ENCODE assay signal across 8 mouse cellular contexts in genomic region chr1:88700961-88701861, GRCm38 (mm10). TPM values are rescaled to one million over a fixed set of nuclear protein-coding genes. Genes with fewer than 3 reads are reported as not detected.
DNase-seq lines count a peak whose midpoint lies in the region; ATAC-seq and TF ChIP-seq lines count a peak whose summit lies in the region.

No protein-coding gene starts in this region.

- peak overlapping the region; percentile 69 for H3K4me3 ChIP-seq in liver, postnatal 0 days (ENCODE audit: low read depth, low read length)
- H3K4me3 ChIP-seq in neural tube, embryonic 12.5 days, result peak overlapping the region; percentile 99

- peaks cover 27% of the 10 kb centered on the region for H3K27me3 ChIP-seq in liver, postnatal 0 days (ENCODE audit: insufficient read depth, low read length)
- H3K27me3 ChIP-seq in neural tube, embryonic 12.5 days (replicated peaks), result no peaks in the 10 kb centered on the region

- WGBS in liver, postnatal 0 days (ENCODE audit: insufficient replicate concordance), result under 1% methylated on average over 78 of the region's 78 CpGs
- under 1% methylated on average over 78 of the region's 78 CpGs for WGBS in neural tube, embryonic 12.5 days

- H3K27ac ChIP-seq in liver, postnatal 0 days (ENCODE audit: low read depth), result peak overlapping the region; percentile 77
- peak overlapping the region; percentile 96 for H3K27ac ChIP-seq in neural tube, embryonic 12.5 days

- no peak for TF ChIP-seq EP300 in liver, postnatal 0 days (IDR thresholded peaks at IDR 0.05; ENCODE audit: low read depth)

- peak overlapping the region; percentile 67 for H3K9ac ChIP-seq in liver, postnatal 0 days (replicated peaks)
- peak overlapping the region; percentile 98 for H3K9ac ChIP-seq in neural tube, embryonic 12.5 days

- no peak for TF ChIP-seq CTCF in liver, postnatal 0 days (IDR thresholded peaks at IDR 0.05; ENCODE audit: low read depth)

- no peaks in the 10 kb centered on the region for H3K36me3 ChIP-seq in liver, postnatal 0 days (replicated peaks; ENCODE audit: insufficient read depth, low read length)
- peaks cover 11% of the 10 kb centered on the region for H3K36me3 ChIP-seq in neural tube, embryonic 12.5 days

- peak; percentile 35 to 64 for DNase-seq in left cerebral cortex, adult 18-20 months (ENCODE audit: low spot score in 2 of 2)
- DNase-seq in left cerebral cortex, adult 9 months (ENCODE audit: low spot score in 2 of 2), result no peak
- DNase-seq in cerebellum, postnatal 36 days, result peak; percentile 46 to 56
- peak; percentile 21 for DNase-seq in heart, adult 8-10 months (ENCODE audit: low spot score)
- DNase-seq in kidney, adult 9 months, result peak; percentile 28
- peak; percentile 29 for DNase-seq in liver, postnatal 0 days
- peak; percentile 70 for DNase-seq in thymus, postnatal 25 days

- H3K4me2 ChIP-seq in liver, postnatal 0 days (ENCODE audit: low read depth, low read length), result peak overlapping the region; percentile 92
- H3K4me2 ChIP-seq in neural tube, embryonic 12.5 days (replicated peaks), result peak overlapping the region; percentile 69

- peak; percentile 26; the same call in 1 of the 2 replicates for ATAC-seq in liver, postnatal 0 days
- ATAC-seq in neural tube, embryonic 12.5 days (ENCODE audit: low FRiP score, low read depth), result peak; percentile 35

- H3K4me1 ChIP-seq in liver, postnatal 0 days (ENCODE audit: insufficient read depth), result peaks cover 5% of the 10 kb centered on the region; the same call in 1 of the 2 replicates
- H3K4me1 ChIP-seq in neural tube, embryonic 12.5 days, result peaks cover 28% of the 10 kb centered on the region

- H3K9me3 ChIP-seq in liver, postnatal 0 days (ENCODE audit: low read length), result no peaks in the 10 kb centered on the region
- no peaks in the 10 kb centered on the region for H3K9me3 ChIP-seq in neural tube, embryonic 12.5 days

RNA-seq across cellular contexts. Expression of gene Arl4c, which starts 0.8 kb away (rescaled TPM):
- 10 to 100 TPM; 37.8 to 40.1 TPM for total RNA-seq in left cerebral cortex, adult 18-20 months (2021)
- total RNA-seq in heart, adult 8-10 months (2022), result 1 to 10 TPM; 3.5 to 6.6 (median 4.9) TPM
- polyA plus RNA-seq in liver, postnatal 0 days (2015; fragmentation: Nextera tagmentation; extraction: Ambion mirVana), result 1.5 and 1.7 TPM in 2 replicates
- polyA plus RNA-seq in neural tube, embryonic 12.5 days (2016; fragmentation: Nextera tagmentation; extraction: Ambion mirVana), result 44.0 and 47.5 TPM in 2 replicates

Comparison
In these comparisons a context has a peak if more than half of its experiments do, and no peak if none do; other contexts are left out.
1. DNase-seq: peak in left cerebral cortex, adult 18-20 months (2 of 2), cerebellum, postnatal 36 days (2 of 2), heart, adult 8-10 months (single experiment), kidney, adult 9 months (single experiment), liver, postnatal 0 days (single experiment) and thymus, postnatal 25 days (single experiment); none in left cerebral cortex, adult 9 months (0 of 2).
2. RNA of gene Arl4c, which starts 0.8 kb away (total RNA-seq): 37.8 to 40.1 TPM in left cerebral cortex, adult 18-20 months; 3.5 to 6.6 TPM in heart, adult 8-10 months; every median in the first group is over 4 times any median in the second.